Mouse (Mus musculus): ENCODE results near the gene Serpina10. TPM values are rescaled to one million over a fixed set of nuclear protein-coding genes. Genes with fewer than 3 reads are reported as not detected.
"Not testable (repeated sequence)": the region's sequence is repeated elsewhere in the genome, so short reads cannot be mapped to it uniquely, and the experiment has no call there.

The Serpina10 gene
- polyA plus RNA-seq (2015; fragmentation: Nextera tagmentation; extraction: Ambion mirVana): 2.0 and 3.3 TPM in 2 replicates

- Histone ChIP-seq H3K4me1 (ENCODE audit: control insufficient read depth, insufficient read depth, low read length) (no peaks in the 10 kb centered on the region), H3K9me3 (replicated peaks; ENCODE audit: control insufficient read depth, low read length) (no peaks in the 10 kb centered on the region), H3K4me2 (ENCODE audit: low read depth, low read length) (no peak within 1 kb of the TSS), H3K9ac (ENCODE audit: low read length) (no peak within 1 kb of the TSS), H3K27me3 (ENCODE audit: control insufficient read depth, insufficient read depth, low read length) (no peaks in the 10 kb centered on the region), H3K27ac (ENCODE audit: low read length) (no peak within 1 kb of the TSS), H3K36me3 (ENCODE audit: control insufficient read depth, insufficient read depth, low read length) (no peaks in the 10 kb centered on the region), H3K4me3 (replicated peaks; ENCODE audit: low read length) (no peak within 1 kb of the TSS)
- no peak for ATAC-seq (ENCODE audit: insufficient read depth, low FRiP score)
- WGBS: 60% methylated on average over 3 of the region's 3 CpGs
Measured at GRCm38 (mm10) chr12:103631203-103631612, at the start of gene Serpina10. Gene Serpina10, minus strand, starts transcription at chr12:103631444.

GRCm38 (mm10) chr12:103679853-103680252, 48.6 kb upstream of the Serpina10 start:
- not testable (repeated sequence) for H3K27me3 ChIP-seq (ENCODE audit: control insufficient read depth, insufficient read depth, low read length); H3K9ac ChIP-seq (ENCODE audit: low read length); H3K4me2 ChIP-seq (ENCODE audit: low read depth, low read length); H3K27ac ChIP-seq (ENCODE audit: low read length); H3K4me3 ChIP-seq (replicated peaks; ENCODE audit: low read length); H3K9me3 ChIP-seq (replicated peaks; ENCODE audit: control insufficient read depth, low read length); H3K4me1 ChIP-seq (ENCODE audit: control insufficient read depth, insufficient read depth, low read length); H3K36me3 ChIP-seq (ENCODE audit: control insufficient read depth, insufficient read depth, low read length)
- peak; percentile 58; the same call in 1 of the 2 replicates for ATAC-seq (ENCODE audit: insufficient read depth, low FRiP score)
- 90% methylated on average over 1 of the region's 1 CpGs for WGBS

- Histone ChIP-seq H3K27ac (ENCODE audit: low read length) (no peak within 1 kb of the TSS), H3K4me3 (replicated peaks; ENCODE audit: low read length) (no peak within 1 kb of the TSS), H3K27me3 (ENCODE audit: control insufficient read depth, insufficient read depth, low read length) (no peaks in the 10 kb centered on the region), H3K4me1 (ENCODE audit: control insufficient read depth, insufficient read depth, low read length) (no peaks in the 10 kb centered on the region), H3K9me3 (replicated peaks; ENCODE audit: control insufficient read depth, low read length) (no peaks in the 10 kb centered on the region), H3K4me2 (ENCODE audit: low read depth, low read length) (no peak within 1 kb of the TSS), H3K9ac (ENCODE audit: low read length) (no peak within 1 kb of the TSS), H3K36me3 (ENCODE audit: control insufficient read depth, insufficient read depth, low read length) (no peaks in the 10 kb centered on the region)
- ATAC-seq (ENCODE audit: insufficient read depth, low FRiP score): no peak
- WGBS: 96% methylated on average over 1 of the region's 1 CpGs
Measured at GRCm38 (mm10) chr12:103676039-103676438, 44.8 kb upstream of the Serpina10 start, which contains the start of gene Serpina16. Gene Serpina16, minus strand, starts transcription at chr12:103676139.

GRCm38 (mm10) chr12:103673179-103673578, 41.9 kb upstream of the Serpina10 start:
- ATAC-seq (ENCODE audit: insufficient read depth, low FRiP score): 0 out of 2 replicates have a peak, but pooled peaks have one; percentile 33
- 71% methylated on average over 2 of the region's 2 CpGs for WGBS
- no peak overlapping the region for H3K4me2 ChIP-seq (ENCODE audit: low read depth, low read length)

GRCm38 (mm10) chr12:103671483-103671882, 40.2 kb upstream of the Serpina10 start:
- Histone ChIP-seq H3K27me3 (ENCODE audit: control insufficient read depth, insufficient read depth, low read length) (no peaks in the 10 kb centered on the region), H3K4me1 (ENCODE audit: control insufficient read depth, insufficient read depth, low read length) (no peaks in the 10 kb centered on the region), H3K36me3 (ENCODE audit: control insufficient read depth, insufficient read depth, low read length) (no peaks in the 10 kb centered on the region), H3K4me3 (replicated peaks; ENCODE audit: low read length) (no peak overlapping the region), H3K27ac (ENCODE audit: low read length) (no peak overlapping the region), H3K9ac (ENCODE audit: low read length) (no peak overlapping the region), H3K4me2 (ENCODE audit: low read depth, low read length) (no peak overlapping the region), H3K9me3 (replicated peaks; ENCODE audit: control insufficient read depth, low read length) (no peaks in the 10 kb centered on the region)
- WGBS: 53% methylated on average over 3 of the region's 3 CpGs
- no peak for ATAC-seq (ENCODE audit: insufficient read depth, low FRiP score)

More at GRCm38 (mm10) chr12:103673179-103673578, 41.9 kb upstream of the Serpina10 start:
- Histone ChIP-seq H3K9ac (ENCODE audit: low read length) (no peak overlapping the region), H3K9me3 (replicated peaks; ENCODE audit: control insufficient read depth, low read length) (no peaks in the 10 kb centered on the region), H3K4me1 (ENCODE audit: control insufficient read depth, insufficient read depth, low read length) (no peaks in the 10 kb centered on the region), H3K4me3 (replicated peaks; ENCODE audit: low read length) (no peak overlapping the region), H3K36me3 (ENCODE audit: control insufficient read depth, insufficient read depth, low read length) (no peaks in the 10 kb centered on the region), H3K27ac (ENCODE audit: low read length) (no peak overlapping the region), H3K27me3 (ENCODE audit: control insufficient read depth, insufficient read depth, low read length) (no peaks in the 10 kb centered on the region)

GRCm38 (mm10) chr12:103670964-103671363, 39.7 kb upstream of the Serpina10 start:
- no peak for ATAC-seq (ENCODE audit: insufficient read depth, low FRiP score)
- 54% methylated on average over 2 of the region's 2 CpGs for WGBS
- Histone ChIP-seq H3K27ac (ENCODE audit: low read length) (no peak overlapping the region), H3K9me3 (replicated peaks; ENCODE audit: control insufficient read depth, low read length) (no peaks in the 10 kb centered on the region), H3K4me3 (replicated peaks; ENCODE audit: low read length) (no peak overlapping the region), H3K4me2 (ENCODE audit: low read depth, low read length) (no peak overlapping the region), H3K4me1 (ENCODE audit: control insufficient read depth, insufficient read depth, low read length) (no peaks in the 10 kb centered on the region), H3K27me3 (ENCODE audit: control insufficient read depth, insufficient read depth, low read length) (no peaks in the 10 kb centered on the region), H3K36me3 (ENCODE audit: control insufficient read depth, insufficient read depth, low read length) (no peaks in the 10 kb centered on the region), H3K9ac (ENCODE audit: low read length) (no peak overlapping the region)

- Histone ChIP-seq H3K9me3 (replicated peaks; ENCODE audit: control insufficient read depth, low read length) (no peaks in the 10 kb centered on the region), H3K27me3 (ENCODE audit: control insufficient read depth, insufficient read depth, low read length) (no peaks in the 10 kb centered on the region), H3K36me3 (ENCODE audit: control insufficient read depth, insufficient read depth, low read length) (no peaks in the 10 kb centered on the region), H3K4me3 (replicated peaks; ENCODE audit: low read length) (no peak overlapping the region), H3K4me2 (ENCODE audit: low read depth, low read length) (no peak overlapping the region), H3K9ac (ENCODE audit: low read length) (no peak overlapping the region), H3K4me1 (ENCODE audit: control insufficient read depth, insufficient read depth, low read length) (no peaks in the 10 kb centered on the region), H3K27ac (ENCODE audit: low read length) (no peak overlapping the region)
- WGBS: 72% methylated on average over 5 of the region's 5 CpGs
- no peak for ATAC-seq (ENCODE audit: insufficient read depth, low FRiP score)
Measured at GRCm38 (mm10) chr12:103670344-103670743, 39.1 kb upstream of the Serpina10 start.

GRCm38 (mm10) chr12:103665286-103665685, 34.0 kb upstream of the Serpina10 start:
- Histone ChIP-seq H3K4me1 (ENCODE audit: control insufficient read depth, insufficient read depth, low read length) (no peaks in the 10 kb centered on the region), H3K27me3 (ENCODE audit: control insufficient read depth, insufficient read depth, low read length) (no peaks in the 10 kb centered on the region), H3K36me3 (ENCODE audit: control insufficient read depth, insufficient read depth, low read length) (no peaks in the 10 kb centered on the region), H3K9ac (ENCODE audit: low read length) (no peak overlapping the region), H3K4me2 (ENCODE audit: low read depth, low read length) (no peak overlapping the region), H3K27ac (ENCODE audit: low read length) (no peak overlapping the region), H3K9me3 (replicated peaks; ENCODE audit: control insufficient read depth, low read length) (no peaks in the 10 kb centered on the region), H3K4me3 (replicated peaks; ENCODE audit: low read length) (no peak overlapping the region)
- no peak for ATAC-seq (ENCODE audit: insufficient read depth, low FRiP score)
- 78% methylated on average over 3 of the region's 3 CpGs for WGBS

GRCm38 (mm10) chr12:103662053-103662452, 30.8 kb upstream of the Serpina10 start:
- H3K4me3 ChIP-seq (replicated peaks; ENCODE audit: low read length); H3K27ac ChIP-seq (ENCODE audit: low read length): not testable (repeated sequence)

GRCm38 (mm10) chr12:103660076-103660475, 28.8 kb upstream of the Serpina10 start:
- ATAC-seq (ENCODE audit: insufficient read depth, low FRiP score): no peak
- H3K9me3 ChIP-seq (replicated peaks; ENCODE audit: control insufficient read depth, low read length): no peaks in the 10 kb centered on the region
- no peaks in the 10 kb centered on the region for H3K36me3 ChIP-seq (ENCODE audit: control insufficient read depth, insufficient read depth, low read length)
- no peak overlapping the region for H3K9ac ChIP-seq (ENCODE audit: low read length)
- no peaks in the 10 kb centered on the region for H3K27me3 ChIP-seq (ENCODE audit: control insufficient read depth, insufficient read depth, low read length)
- no peak overlapping the region for H3K4me3 ChIP-seq (replicated peaks; ENCODE audit: low read length)
- 87% methylated on average over 5 of the region's 5 CpGs for WGBS
- no peaks in the 10 kb centered on the region for H3K4me1 ChIP-seq (ENCODE audit: control insufficient read depth, insufficient read depth, low read length)
- H3K4me2 ChIP-seq (ENCODE audit: low read depth, low read length): no peak overlapping the region
- H3K27ac ChIP-seq (ENCODE audit: low read length): no peak overlapping the region

More at GRCm38 (mm10) chr12:103662053-103662452, 30.8 kb upstream of the Serpina10 start:
- not testable (repeated sequence) for H3K27me3 ChIP-seq (ENCODE audit: control insufficient read depth, insufficient read depth, low read length); H3K4me1 ChIP-seq (ENCODE audit: control insufficient read depth, insufficient read depth, low read length); H3K4me2 ChIP-seq (ENCODE audit: low read depth, low read length); H3K9me3 ChIP-seq (replicated peaks; ENCODE audit: control insufficient read depth, low read length); H3K36me3 ChIP-seq (ENCODE audit: control insufficient read depth, insufficient read depth, low read length); H3K9ac ChIP-seq (ENCODE audit: low read length); ATAC-seq (ENCODE audit: insufficient read depth, low FRiP score)
